Mouse (Mus musculus) intestine, postnatal 0 days (tissue): ENCODE measurements at regions not wholly inside any gene's neighbourhood (a gene's known extent, or its start where the extent isn't known, plus 50 kb on each side); places are given as distances from the start of the nearest gene placed in this dataset.

Experiments
- ATAC-seq: fragments of 200-750 bp; cut with Nextera tagmentation; 2 replicates; pipeline ENCODE4 v1.8.0; 2017; ENCODE audit warnings: mild to moderate bottlenecking, moderate TSS enrichment, moderate library complexity
- H3K27ac ChIP-seq: fragments of 300-500 bp; sonication (generic); 2 replicates; pipeline ENCODE4 v1.5.1; 2014; ENCODE audit warnings: mild to moderate bottlenecking, low read depth, low read length, moderate library complexity
- H3K27me3 ChIP-seq: fragments of 300-500 bp; sonication (generic); replicated peaks from 2 replicates; pipeline ENCODE4 v1.6.1; 2014; ENCODE audit warnings: low read length, mixed read lengths; ENCODE audit not compliant: control insufficient read depth, insufficient read depth
- H3K36me3 ChIP-seq: fragments of 300-500 bp; sonication (generic); 2 replicates; pipeline ENCODE4 v1.6.1; 2014; ENCODE audit warnings: mild to moderate bottlenecking, moderate library complexity; ENCODE audit not compliant: control insufficient read depth, insufficient read depth
- H3K4me1 ChIP-seq: fragments of 300-500 bp; sonication (generic); replicated peaks from 2 replicates; pipeline ENCODE4 v1.6.1; 2014; ENCODE audit warnings: antibody characterized with exemption, low read length, mixed read lengths; ENCODE audit not compliant: control insufficient read depth, insufficient read depth
- H3K4me2 ChIP-seq: fragments of 300-500 bp; sonication (generic); replicated peaks from 2 replicates; pipeline ENCODE4 v1.6.1; 2014; ENCODE audit warnings: low read depth, mild to moderate bottlenecking, moderate library complexity
- H3K4me3 ChIP-seq: fragments of 300-500 bp; sonication (generic); 2 replicates; pipeline ENCODE4 v1.5.1; 2014; ENCODE audit warnings: low read depth, low read length
- H3K9ac ChIP-seq: fragments of 300-500 bp; sonication (generic); 2 replicates; pipeline ENCODE4 v1.6.1; 2014; ENCODE audit warnings: mild to moderate bottlenecking, low read depth, low read length
- H3K9me3 ChIP-seq: fragments of 300-500 bp; sonication (generic); 2 replicates; pipeline ENCODE4 v1.6.1; 2016; ENCODE audit warnings: mixed run types; ENCODE audit not compliant: control insufficient read depth
- CTCF ChIP-seq: sonication (generic); IDR thresholded peaks from 2 replicates; pipeline ENCODE4 v1.5.1; 2016; ENCODE audit warnings: low read depth, mild to moderate bottlenecking, control low read depth, antibody characterized with exemption, moderate library complexity
- WGBS: fragments of 180-500 bp; shearing (Covaris S2); extraction: QIAGEN DNeasy Blood & Tissue Kit; methylation state at CpG from one replicate; pipeline ENCODE4 v1.1.7; 2014; 5-methylcytosine and 5-hydroxymethylcytosine counted together

DNA sequence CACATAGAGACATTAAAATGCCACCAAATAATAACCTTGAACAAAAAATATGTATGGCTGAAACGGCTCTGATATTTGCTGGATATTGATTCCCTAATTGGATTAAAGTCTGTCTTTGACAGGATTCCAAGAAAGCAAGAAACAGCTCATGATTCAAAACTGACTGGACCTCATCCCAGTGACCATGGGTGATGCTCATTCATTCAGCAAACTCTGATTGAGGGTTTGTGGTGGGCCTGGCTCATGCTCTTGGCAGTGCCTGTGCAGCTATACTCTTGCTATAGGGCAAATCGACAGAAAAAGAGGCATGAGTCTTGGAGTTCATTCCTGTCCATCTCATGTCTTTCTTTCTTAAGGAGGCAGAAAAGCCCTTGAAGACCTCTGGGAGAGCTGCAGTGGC lies 98.7 kb downstream of the Otol1 start:
- Histone ChIP-seq H3K4me3 (no peak overlapping the region), H3K27ac (no peak overlapping the region), H3K36me3 (no peaks in the 10 kb centered on the region), H3K9ac (no peak overlapping the region), H3K4me2 (no peak overlapping the region), H3K27me3 (no peaks in the 10 kb centered on the region), H3K4me1 (no peaks in the 10 kb centered on the region), H3K9me3 (no peaks in the 10 kb centered on the region)
- WGBS, result 82% methylated on average over 2 of the region's 2 CpGs
- no peak for TF ChIP-seq CTCF
- ATAC-seq, result no peak

DNA sequence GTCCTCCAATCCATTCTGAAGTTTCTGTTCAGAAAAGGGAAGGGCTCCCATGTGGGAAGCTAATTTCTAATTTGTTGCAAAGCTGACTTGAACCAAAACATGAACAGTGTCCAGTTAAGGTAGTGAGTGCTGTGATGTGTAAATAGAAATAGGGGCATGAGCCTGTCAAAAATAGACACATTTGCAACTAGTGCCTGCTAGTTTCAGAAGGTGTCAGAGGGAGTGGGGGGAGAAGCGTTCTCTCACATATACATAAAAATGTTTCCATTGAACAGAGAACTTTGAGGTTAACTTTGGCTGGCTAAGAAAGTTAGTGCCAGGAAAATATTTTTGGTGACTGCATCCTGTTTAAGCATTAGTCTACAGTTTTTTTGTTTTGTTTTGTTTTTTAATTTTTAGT lies 118.8 kb downstream of the Otol1 start:
- ATAC-seq, result no peak
- H3K4me3 ChIP-seq, result no peak overlapping the region
- no peak overlapping the region for H3K4me2 ChIP-seq
- no peaks in the 10 kb centered on the region for H3K36me3 ChIP-seq
- H3K27me3 ChIP-seq, result no peaks in the 10 kb centered on the region
- no peak overlapping the region for H3K27ac ChIP-seq
- no peaks in the 10 kb centered on the region for H3K9me3 ChIP-seq
- H3K9ac ChIP-seq, result no peak overlapping the region
- WGBS, result 83% methylated on average over 1 of the region's 1 CpGs
- TF ChIP-seq CTCF, result no peak
- H3K4me1 ChIP-seq, result no peaks in the 10 kb centered on the region

DNA sequence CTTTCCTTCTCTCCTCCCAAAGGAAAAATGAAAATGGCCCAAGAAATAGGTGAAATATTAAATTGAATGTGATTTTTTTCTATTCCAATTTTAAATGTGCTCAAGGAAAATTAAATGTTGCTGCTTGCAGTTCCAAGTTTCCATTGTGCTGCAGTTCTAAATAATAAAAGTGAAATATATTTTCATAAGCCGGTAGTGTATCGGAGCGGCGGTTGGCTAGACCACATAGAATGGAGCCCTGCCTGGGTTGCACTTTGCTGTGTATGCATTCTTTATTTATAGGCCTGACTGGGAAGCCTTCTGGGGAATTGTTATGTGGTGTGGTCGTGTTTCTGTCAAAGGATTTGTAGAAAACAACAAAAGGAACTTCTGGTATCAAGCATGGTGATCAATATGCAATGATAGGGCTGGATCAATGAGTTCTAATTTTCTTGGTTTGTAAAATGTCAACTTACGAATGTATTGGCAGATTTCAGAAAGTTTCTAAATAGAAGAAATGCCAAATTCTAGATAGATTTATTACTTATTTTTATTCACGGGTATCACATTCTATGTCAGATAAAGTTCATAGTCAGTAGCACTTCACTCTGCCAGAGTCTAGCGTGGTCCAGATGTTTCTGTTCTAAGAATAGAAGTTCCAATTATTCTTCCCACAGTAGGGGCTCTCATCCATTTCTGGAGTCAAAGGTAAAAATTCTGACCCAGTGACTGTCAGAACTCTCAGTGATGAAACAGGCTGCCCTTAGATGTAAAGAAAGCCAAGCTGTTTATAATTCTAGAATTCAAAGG lies 123.0 kb downstream of the Otol1 start:
- no peak for TF ChIP-seq CTCF
- ATAC-seq, result no peak
- no peaks in the 10 kb centered on the region for H3K9me3 ChIP-seq
- H3K27me3 ChIP-seq, result no peaks in the 10 kb centered on the region
- no peaks in the 10 kb centered on the region for H3K4me1 ChIP-seq
- H3K4me3 ChIP-seq, result no peak overlapping the region
- H3K9ac ChIP-seq, result no peak overlapping the region
- H3K36me3 ChIP-seq, result no peaks in the 10 kb centered on the region
- WGBS, result 85% methylated on average over 8 of the region's 8 CpGs
- H3K4me2 ChIP-seq, result no peak overlapping the region
- no peak overlapping the region for H3K27ac ChIP-seq

DNA sequence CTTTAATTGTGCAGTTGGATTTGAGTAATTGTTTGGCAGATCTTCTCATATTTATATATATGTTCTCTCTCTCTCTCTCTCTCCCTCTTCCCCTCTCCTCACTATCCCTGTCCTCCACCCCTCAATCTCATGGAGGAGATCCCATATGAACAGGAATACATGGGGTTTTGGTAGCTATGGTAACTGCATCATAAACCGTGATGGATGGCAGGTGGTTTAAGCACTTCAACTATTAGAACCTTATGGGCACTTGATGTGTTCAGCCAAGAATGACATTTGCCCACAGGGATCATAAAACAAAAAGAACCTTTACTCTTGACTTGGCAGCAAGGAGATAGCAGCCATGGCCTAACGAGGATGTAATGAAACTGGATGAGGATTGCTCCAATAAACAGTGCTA lies 127.5 kb downstream of the Otol1 start:
- Histone ChIP-seq H3K9me3 (no peaks in the 10 kb centered on the region), H3K4me1 (no peaks in the 10 kb centered on the region), H3K4me2 (no peak overlapping the region), H3K27ac (no peak overlapping the region), H3K27me3 (no peaks in the 10 kb centered on the region), H3K9ac (no peak overlapping the region), H3K36me3 (no peaks in the 10 kb centered on the region), H3K4me3 (no peak overlapping the region)
- TF ChIP-seq CTCF, result no peak
- WGBS, result 60% methylated on average over 2 of the region's 2 CpGs
- ATAC-seq, result no peak

DNA sequence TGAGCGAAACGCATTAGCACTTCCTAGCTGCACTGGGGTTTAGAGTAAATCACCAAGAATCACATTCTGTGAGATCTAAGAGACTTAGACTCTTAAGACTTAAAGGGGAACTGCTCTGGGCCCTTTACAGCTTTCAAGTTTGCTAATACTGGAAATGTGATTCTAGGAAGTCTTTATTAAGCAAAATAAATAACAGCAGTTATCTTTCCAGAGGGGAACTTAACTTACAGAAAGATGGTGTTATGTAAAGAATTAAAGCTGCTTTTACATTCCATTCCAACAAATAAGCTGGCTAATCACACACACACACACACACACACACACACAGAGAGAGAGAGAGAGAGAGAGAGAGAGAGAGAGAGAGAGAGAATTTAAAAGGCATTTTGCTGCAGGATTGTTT lies 131.1 kb downstream of the Otol1 start:
- H3K4me3 ChIP-seq, result no peak overlapping the region
- H3K4me2 ChIP-seq, result no peak overlapping the region
- no peaks in the 10 kb centered on the region for H3K9me3 ChIP-seq
- H3K9ac ChIP-seq, result no peak overlapping the region
- no peaks in the 10 kb centered on the region for H3K4me1 ChIP-seq
- H3K36me3 ChIP-seq, result no peaks in the 10 kb centered on the region
- no peak for TF ChIP-seq CTCF
- no peak overlapping the region for H3K27ac ChIP-seq
- no peaks in the 10 kb centered on the region for H3K27me3 ChIP-seq
- 70% methylated on average over 2 of the region's 2 CpGs for WGBS
- no peak for ATAC-seq

DNA sequence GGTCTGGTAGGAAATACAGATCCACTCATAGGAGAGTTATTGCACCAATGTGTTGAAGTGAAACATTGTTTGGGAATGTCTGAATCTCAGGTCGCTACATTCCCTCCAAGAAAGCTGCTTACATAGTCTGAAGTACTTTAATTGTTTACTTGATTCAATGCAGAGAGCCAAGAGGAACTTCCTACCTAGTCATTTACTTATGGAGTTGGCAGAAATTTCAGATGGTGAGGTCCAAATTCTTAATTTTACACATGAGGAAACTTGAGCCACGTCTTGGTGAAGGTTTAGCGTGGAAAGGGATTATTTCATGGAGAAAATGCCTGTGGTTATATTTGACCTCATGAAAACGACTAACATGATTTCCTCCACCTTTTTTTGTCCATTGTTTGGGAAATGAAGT lies 131.5 kb downstream of the Otol1 start:
- Histone ChIP-seq H3K27ac (no peak overlapping the region), H3K4me1 (no peaks in the 10 kb centered on the region), H3K36me3 (no peaks in the 10 kb centered on the region), H3K9ac (no peak overlapping the region), H3K4me2 (no peak overlapping the region), H3K9me3 (no peaks in the 10 kb centered on the region), H3K4me3 (no peak overlapping the region), H3K27me3 (no peaks in the 10 kb centered on the region)
- no peak for TF ChIP-seq CTCF
- ATAC-seq, result no peak
- 56% methylated on average over 4 of the region's 4 CpGs for WGBS
